8 mouse cellular contexts compared by ENCODE assay signal in the genomic region with DNA sequence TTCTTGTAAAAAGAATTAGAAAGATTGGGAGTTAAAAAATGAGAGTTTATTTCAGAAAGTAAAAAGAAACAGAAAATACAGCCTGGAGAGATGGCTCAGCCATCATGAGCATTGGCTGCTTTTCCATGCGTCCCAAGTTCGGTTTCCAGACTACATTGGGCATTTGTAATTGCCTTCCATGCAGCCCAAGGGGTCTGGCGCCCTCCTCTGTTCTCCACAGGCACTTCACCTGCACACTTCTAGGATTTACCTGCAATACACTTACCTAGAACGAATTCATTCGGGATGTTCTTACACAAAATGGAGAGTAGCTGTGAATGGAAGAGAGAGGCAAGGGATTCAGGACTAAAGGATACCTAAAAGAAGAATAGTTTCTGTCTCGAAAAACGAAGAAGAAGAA. TPM values are rescaled to one million over a fixed set of nuclear protein-coding genes. Genes with fewer than 3 reads are reported as not detected.
DNase-seq lines count a peak whose midpoint lies in the region; ATAC-seq and TF ChIP-seq lines count a peak whose summit lies in the region.

No protein-coding gene starts in this region.

- TF ChIP-seq CTCF in forebrain, postnatal 0 days (IDR thresholded peaks at IDR 0.05; ENCODE audit: low read depth) = peak; percentile 45

- no peaks in the 10 kb centered on the region for H3K27me3 ChIP-seq in forebrain, postnatal 0 days (ENCODE audit: insufficient read depth, low read length)
- H3K27me3 ChIP-seq in forebrain, embryonic 15.5 days = no peaks in the 10 kb centered on the region
- H3K27me3 ChIP-seq in midbrain, embryonic 14.5 days (ENCODE audit: control insufficient read depth, insufficient read depth, low read length) = no peaks in the 10 kb centered on the region

- H3K27ac ChIP-seq in forebrain, postnatal 0 days (ENCODE audit: low read depth, low read length) = no peak overlapping the region
- no peak overlapping the region for H3K27ac ChIP-seq in forebrain, embryonic 15.5 days (replicated peaks)
- no peak overlapping the region for H3K27ac ChIP-seq in midbrain, embryonic 14.5 days (replicated peaks; ENCODE audit: low read depth, low read length)

- WGBS in forebrain, postnatal 0 days = 45% methylated on average over 5 of the region's 7 CpGs
- WGBS in forebrain, embryonic 15.5 days = 40% methylated on average over 5 of the region's 7 CpGs
- 40% methylated on average over 5 of the region's 7 CpGs for WGBS in midbrain, embryonic 14.5 days

- no peaks in the 10 kb centered on the region for H3K36me3 ChIP-seq in forebrain, postnatal 0 days (ENCODE audit: insufficient read depth)
- no peaks in the 10 kb centered on the region for H3K36me3 ChIP-seq in forebrain, embryonic 15.5 days
- no peaks in the 10 kb centered on the region for H3K36me3 ChIP-seq in midbrain, embryonic 14.5 days (ENCODE audit: control insufficient read depth, insufficient read depth, low read length)

- ATAC-seq in forebrain, postnatal 0 days = no peak
- no peak for ATAC-seq in forebrain, embryonic 15.5 days (replicated peaks)
- ATAC-seq in midbrain, embryonic 14.5 days (ENCODE audit: low FRiP score, low TSS enrichment) = no peak

- no peak for DNase-seq in forebrain, postnatal 0 days
- DNase-seq in CD4-positive helper T cell, adult 2 months (ENCODE audit: low read depth, low spot score) = peak; percentile 13
- peak; percentile 61 to 65 for DNase-seq in cerebellum, postnatal 10 days
- DNase-seq in kidney, postnatal 36 days = peak; percentile 33 to 72
- DNase-seq in adipocyte (ENCODE audit: low spot score) = no peak
- no peak for DNase-seq in midbrain, embryonic 14.5 days
- no peak for DNase-seq in spleen, postnatal 14 days (ENCODE audit: low spot score in 2 of 2)

- H3K4me3 ChIP-seq in forebrain, postnatal 0 days (ENCODE audit: low read depth, low read length) = no peak overlapping the region
- no peak overlapping the region for H3K4me3 ChIP-seq in forebrain, embryonic 15.5 days
- no peak overlapping the region for H3K4me3 ChIP-seq in midbrain, embryonic 14.5 days (replicated peaks; ENCODE audit: low read depth, low read length)

- no peaks in the 10 kb centered on the region for H3K4me1 ChIP-seq in forebrain, postnatal 0 days (ENCODE audit: insufficient read depth)
- H3K4me1 ChIP-seq in forebrain, embryonic 15.5 days = no peaks in the 10 kb centered on the region
- no peaks in the 10 kb centered on the region for H3K4me1 ChIP-seq in midbrain, embryonic 14.5 days (ENCODE audit: control insufficient read depth, insufficient read depth, low read length)

- H3K4me2 ChIP-seq in forebrain, postnatal 0 days (ENCODE audit: low read depth) = no peak overlapping the region
- no peak overlapping the region for H3K4me2 ChIP-seq in forebrain, embryonic 15.5 days (replicated peaks)
- no peak overlapping the region for H3K4me2 ChIP-seq in midbrain, embryonic 14.5 days (ENCODE audit: low read length)

- no peak overlapping the region for H3K9ac ChIP-seq in forebrain, postnatal 0 days
- no peak overlapping the region for H3K9ac ChIP-seq in forebrain, embryonic 15.5 days (replicated peaks)
- H3K9ac ChIP-seq in midbrain, embryonic 14.5 days (replicated peaks; ENCODE audit: low read length) = no peak overlapping the region

- no peaks in the 10 kb centered on the region for H3K9me3 ChIP-seq in forebrain, postnatal 0 days (ENCODE audit: low read length)
- no peaks in the 10 kb centered on the region for H3K9me3 ChIP-seq in forebrain, embryonic 15.5 days
- no peaks in the 10 kb centered on the region for H3K9me3 ChIP-seq in midbrain, embryonic 14.5 days (ENCODE audit: control insufficient read depth, low read length)

RNA-seq across cellular contexts. Expression of a gene that starts 17.9 kb away (rescaled TPM):
- 0.08 TPM in 1 of 2 replicates, not detected in the other for total RNA-seq in forebrain, postnatal 0 days (2014; rRNA removed)
- 0.16 and 0.25 TPM in 2 replicates for polyA plus RNA-seq in forebrain, postnatal 0 days (2015; fragmentation: Nextera tagmentation; extraction: Ambion mirVana)
- 0.08 and 0.09 TPM in 2 replicates for polyA plus RNA-seq in forebrain, embryonic 15.5 days (2015; fragmentation: Nextera tagmentation; extraction: Ambion mirVana)
- 0.16 and 0.21 TPM in 2 replicates for polyA plus RNA-seq in midbrain, embryonic 14.5 days (2014; fragmentation: Nextera tagmentation; extraction: Ambion mirVana)

RNA-seq across cellular contexts. Expression of a gene that starts 20.1 kb away (rescaled TPM):
- 35.5 and 35.9 TPM in 2 replicates for total RNA-seq in forebrain, postnatal 0 days (2014; rRNA removed)
- polyA plus RNA-seq in forebrain, postnatal 0 days (2015; fragmentation: Nextera tagmentation; extraction: Ambion mirVana) = 14.5 and 17.3 TPM in 2 replicates
- polyA plus RNA-seq in forebrain, embryonic 15.5 days (2015; fragmentation: Nextera tagmentation; extraction: Ambion mirVana) = 19.0 and 21.5 TPM in 2 replicates
- polyA plus RNA-seq in midbrain, embryonic 14.5 days (2014; fragmentation: Nextera tagmentation; extraction: Ambion mirVana) = 18.7 and 29.5 TPM in 2 replicates

Comparison
In these comparisons a context has a peak if more than half of its experiments do, and no peak if none do; other contexts are left out.
1. DNase-seq: peak in CD4-positive helper T cell, adult 2 months (single experiment), cerebellum, postnatal 10 days (2 of 2) and kidney, postnatal 36 days (2 of 2); none in forebrain, postnatal 0 days (single experiment), adipocyte (single experiment), midbrain, embryonic 14.5 days (single experiment) and spleen, postnatal 14 days (0 of 2).